Mouse (Mus musculus) testis, adult 2 months (tissue): ENCODE results near the gene Slc7a1.

Experiments used
- CTCF ChIP-seq: fragments of 200-500 bp; IDR thresholded peaks from 2 replicates; pipeline ENCODE4 v1.5.1; 2012; ENCODE audit warnings: low read depth, mild to moderate bottlenecking, inconsistent platforms, low read length, moderate library complexity; ENCODE audit not compliant: control insufficient read depth, insufficient read depth, insufficient replicate concordance
- POLR2A ChIP-seq: fragments of 200-500 bp; IDR thresholded peaks from 2 replicates; pipeline ENCODE4 v1.6.1; 2012; ENCODE audit warnings: low read depth, mild to moderate bottlenecking, inconsistent platforms, low read length, moderate library complexity; ENCODE audit not compliant: control insufficient read depth

DNA sequence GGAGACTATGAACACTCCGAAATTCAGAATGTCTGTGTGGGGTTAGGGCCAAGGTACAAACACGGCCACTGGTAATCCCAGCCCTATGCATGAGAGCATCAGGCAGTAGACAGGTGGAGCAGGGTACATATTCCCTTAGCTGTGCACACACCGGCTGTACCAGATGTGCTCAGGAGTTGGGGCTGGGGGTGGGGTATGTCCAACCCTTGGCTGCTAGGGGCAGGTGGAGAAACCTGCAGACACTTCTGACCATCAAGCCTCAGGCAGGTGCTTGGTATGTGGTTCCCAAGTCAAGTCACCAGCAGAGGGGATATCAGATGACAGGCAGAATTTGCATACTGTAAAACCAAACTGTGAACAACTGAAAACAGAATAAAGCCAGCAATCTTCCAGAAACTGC is 70.7 kb downstream of the Slc7a1 start:
- TF ChIP-seq CTCF (no peak), POLR2A (no peak)
